Mouse (Mus musculus) neural tube, embryonic 11.5 days (tissue): ENCODE measurements around the gene Tspoap1. TPM values are rescaled to one million over a fixed set of nuclear protein-coding genes. Genes with fewer than 3 reads are reported as not detected.

Source experiments
- ATAC-seq: fragments of 200-750 bp; cut with Nextera tagmentation; 2 replicates; pipeline ENCODE4 v1.8.0; 2017; ENCODE audit warnings: moderate number of reproducible peaks, mild to moderate bottlenecking, moderate TSS enrichment, moderate library complexity; ENCODE audit not compliant: insufficient read depth, low FRiP score, low TSS enrichment
- DNase-seq: peaks from one replicate; pipeline ENCODE4 v3.0.0-alpha.2; 2015; ENCODE audit warnings: low spot score
- H3K27ac ChIP-seq: fragments of 300-500 bp; sonication (generic); 2 replicates; pipeline ENCODE4 v1.5.1; 2014; ENCODE audit warnings: low read depth, mild to moderate bottlenecking, low read length
- H3K27me3 ChIP-seq: fragments of 300-500 bp; sonication (generic); 2 replicates; pipeline ENCODE4 v1.6.1; 2014; ENCODE audit warnings: mild to moderate bottlenecking, low read length, mixed read lengths; ENCODE audit not compliant: control insufficient read depth, insufficient read depth
- H3K36me3 ChIP-seq: fragments of 300-500 bp; sonication (generic); 2 replicates; pipeline ENCODE4 v1.6.1; 2014; ENCODE audit warnings: mild to moderate bottlenecking, low read length, moderate library complexity, mixed read lengths; ENCODE audit not compliant: control insufficient read depth, insufficient read depth
- H3K4me1 ChIP-seq: fragments of 300-500 bp; sonication (generic); 2 replicates; pipeline ENCODE4 v1.6.1; 2014; ENCODE audit warnings: low read length, mixed read lengths; ENCODE audit not compliant: control insufficient read depth, insufficient read depth
- H3K4me2 ChIP-seq: fragments of 300-500 bp; sonication (generic); 2 replicates; pipeline ENCODE4 v1.6.1; 2014; ENCODE audit warnings: low read depth, mild to moderate bottlenecking, moderate library complexity
- H3K4me3 ChIP-seq: fragments of 300-500 bp; sonication (generic); 2 replicates; pipeline ENCODE4 v1.5.1; 2014; ENCODE audit warnings: low read depth, low read length
- H3K9ac ChIP-seq: fragments of 300-500 bp; sonication (generic); 2 replicates; pipeline ENCODE4 v1.6.1; 2014; ENCODE audit warnings: mild to moderate bottlenecking, low read length
- H3K9me3 ChIP-seq: fragments of 300-500 bp; sonication (generic); 2 replicates; pipeline ENCODE4 v1.6.1; 2016; ENCODE audit warnings: low read length; ENCODE audit not compliant: control insufficient read depth
- WGBS: fragments of 180-500 bp; shearing (Covaris S2); extraction: QIAGEN DNeasy Blood & Tissue Kit; methylation state at CpG from one replicate; pipeline ENCODE4 v1.1.7; 2014; 5-methylcytosine and 5-hydroxymethylcytosine counted together
- polyA plus RNA-seq: library from polyadenylated mRNA; unstranded; fragments of >200 nt; fragmentation: Nextera tagmentation; extraction: Ambion mirVana; gene quantifications from 2 replicates; pipeline ENCODE4 v1.2.1, GENCODE M21; 2014

Gene Tspoap1
- polyA plus RNA-seq, 1 experiment from 2014 or later: 5.4 TPM

DNA sequence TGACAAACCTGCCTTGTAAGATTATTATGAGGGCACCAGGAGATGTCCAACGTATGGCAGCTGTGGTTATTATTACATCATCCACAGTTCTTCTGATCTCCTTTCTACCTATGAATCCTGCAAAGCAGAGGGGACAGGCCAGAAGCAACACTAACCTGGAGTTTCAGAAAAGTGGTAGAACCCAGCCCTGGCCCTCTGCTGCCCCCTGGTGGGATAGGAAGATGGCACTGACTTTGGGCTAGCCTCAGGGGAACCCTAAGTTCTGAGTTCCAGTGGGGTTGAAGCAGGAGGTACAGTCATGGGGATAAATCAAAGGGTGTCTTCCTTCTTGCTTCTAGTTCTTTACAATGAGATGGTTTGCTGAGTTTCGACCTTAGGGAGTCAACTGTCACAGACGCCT, 10.6 kb downstream of the Tspoap1 start:
- H3K36me3 ChIP-seq: no peaks in the 10 kb centered on the region
- no peak overlapping the region for H3K4me2 ChIP-seq
- DNase-seq (peak; percentile 62), ATAC-seq (no peak)
- no peak overlapping the region for H3K4me3 ChIP-seq
- no peaks in the 10 kb centered on the region for H3K9me3 ChIP-seq
- no peak overlapping the region for H3K9ac ChIP-seq
- 61% methylated on average over 3 of the region's 3 CpGs for WGBS
- H3K27me3 ChIP-seq: peaks cover 6% of the 10 kb centered on the region
- no peak overlapping the region for H3K27ac ChIP-seq
- H3K4me1 ChIP-seq: no peaks in the 10 kb centered on the region

DNA sequence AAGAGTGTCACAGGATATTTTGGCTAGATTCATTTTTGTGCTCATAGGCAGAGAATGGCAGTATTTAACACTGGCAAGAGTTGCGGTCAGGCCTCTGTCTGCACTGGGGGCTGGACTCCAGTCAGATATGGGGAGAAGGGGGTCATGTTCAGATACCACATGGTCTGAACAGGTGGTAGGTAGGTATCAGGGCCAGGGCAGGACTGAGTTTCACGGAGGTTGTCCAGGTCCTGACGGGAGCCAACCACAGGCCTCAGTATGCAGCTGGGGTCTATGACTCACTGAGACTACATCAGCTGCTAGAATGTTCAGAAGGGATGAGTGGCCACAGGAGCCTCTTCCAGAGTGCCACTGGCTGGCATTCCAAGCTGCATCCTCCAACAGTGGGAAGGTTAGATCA, 12.0 kb downstream of the Tspoap1 start:
- H3K4me3 ChIP-seq: no peak overlapping the region
- H3K36me3 ChIP-seq: no peaks in the 10 kb centered on the region
- ATAC-seq: no peak
- H3K27me3 ChIP-seq: no peaks in the 10 kb centered on the region
- H3K9me3 ChIP-seq: no peaks in the 10 kb centered on the region
- H3K9ac ChIP-seq: no peak overlapping the region
- no peak overlapping the region for H3K4me2 ChIP-seq
- no peak overlapping the region for H3K27ac ChIP-seq
- H3K4me1 ChIP-seq: no peaks in the 10 kb centered on the region
- 89% methylated on average over 3 of the region's 3 CpGs for WGBS
- DNase-seq: no peak

DNA sequence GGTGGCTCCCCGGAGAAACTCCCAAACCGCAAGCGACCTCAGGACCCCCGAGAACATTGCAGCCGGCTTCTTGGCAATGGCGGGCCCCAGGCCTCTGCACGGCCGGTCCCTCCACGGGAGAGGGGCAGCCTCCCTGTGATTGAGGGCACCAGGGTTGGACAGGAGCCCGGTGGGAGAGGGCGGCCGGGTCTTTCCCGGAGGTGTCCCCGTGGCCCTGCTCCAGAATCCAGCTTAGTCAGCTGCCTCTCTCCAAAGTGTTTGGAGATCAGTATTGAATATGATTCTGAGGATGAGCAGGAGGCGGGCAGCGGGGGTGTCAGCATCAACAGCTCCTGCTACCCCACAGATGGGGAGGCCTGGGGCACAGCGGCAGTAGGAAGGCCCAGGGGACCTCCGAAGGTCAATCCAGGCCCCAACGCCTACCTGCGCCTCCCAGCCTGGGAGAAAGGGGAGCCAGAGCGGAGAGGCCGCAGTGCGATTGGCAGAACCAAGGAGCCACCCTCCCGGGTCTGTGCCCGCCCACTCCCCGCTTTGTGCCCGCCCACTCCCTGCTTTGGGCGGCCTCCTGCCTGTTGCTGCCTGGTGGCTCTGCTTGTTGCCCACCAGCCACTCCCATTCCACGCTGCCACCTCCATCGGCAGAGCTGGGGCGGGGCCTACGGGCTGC, 17.9 kb downstream of the Tspoap1 start:
- H3K4me1 ChIP-seq: peaks cover 3% of the 10 kb centered on the region; the same call in 1 of the 2 replicates
- H3K9me3 ChIP-seq: no peaks in the 10 kb centered on the region
- H3K36me3 ChIP-seq: no peaks in the 10 kb centered on the region
- H3K4me3 ChIP-seq: peak overlapping the region; percentile 20
- peak overlapping the region; percentile 46 for H3K4me2 ChIP-seq
- DNase-seq (peak; percentile 75), ATAC-seq (peak; percentile 65; the same call in 1 of the 2 replicates)
- WGBS: 9% methylated on average over 30 of the region's 32 CpGs
- H3K27me3 ChIP-seq: peaks cover 2% of the 10 kb centered on the region; the same call in 1 of the 2 replicates
- peak overlapping the region; percentile 62 for H3K9ac ChIP-seq
- no peak overlapping the region for H3K27ac ChIP-seq

DNA sequence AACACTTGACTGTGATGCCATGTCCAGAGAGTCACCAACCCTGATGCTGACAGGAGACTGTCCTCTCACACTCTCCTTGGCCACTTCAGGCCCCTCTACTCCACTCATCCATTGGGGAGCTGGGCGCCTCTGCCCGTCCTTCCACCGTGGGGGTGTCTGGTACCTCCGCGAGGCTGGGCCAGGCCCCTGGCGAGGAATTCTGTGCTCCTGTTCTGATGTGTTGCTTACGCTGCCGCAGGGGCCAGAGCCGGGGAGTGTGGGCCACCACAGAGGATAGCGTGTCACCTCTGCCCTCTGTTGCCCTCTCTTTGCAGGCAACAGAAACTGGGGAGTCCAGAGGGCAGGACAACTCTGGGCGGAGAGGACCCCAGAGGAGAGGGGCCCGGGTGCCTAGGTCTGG, 18.6 kb downstream of the Tspoap1 start:
- H3K4me2 ChIP-seq: peak overlapping the region; percentile 46
- H3K4me3 ChIP-seq: no peak overlapping the region
- H3K9ac ChIP-seq: no peak overlapping the region; the same call in 1 of the 2 replicates
- H3K9me3 ChIP-seq: no peaks in the 10 kb centered on the region
- DNase-seq (no peak), ATAC-seq (no peak)
- 39% methylated on average over 12 of the region's 12 CpGs for WGBS
- no peak overlapping the region for H3K27ac ChIP-seq
- peaks cover 3% of the 10 kb centered on the region; the same call in 1 of the 2 replicates for H3K4me1 ChIP-seq
- no peaks in the 10 kb centered on the region for H3K36me3 ChIP-seq
- peaks cover 2% of the 10 kb centered on the region; the same call in 1 of the 2 replicates for H3K27me3 ChIP-seq

DNA sequence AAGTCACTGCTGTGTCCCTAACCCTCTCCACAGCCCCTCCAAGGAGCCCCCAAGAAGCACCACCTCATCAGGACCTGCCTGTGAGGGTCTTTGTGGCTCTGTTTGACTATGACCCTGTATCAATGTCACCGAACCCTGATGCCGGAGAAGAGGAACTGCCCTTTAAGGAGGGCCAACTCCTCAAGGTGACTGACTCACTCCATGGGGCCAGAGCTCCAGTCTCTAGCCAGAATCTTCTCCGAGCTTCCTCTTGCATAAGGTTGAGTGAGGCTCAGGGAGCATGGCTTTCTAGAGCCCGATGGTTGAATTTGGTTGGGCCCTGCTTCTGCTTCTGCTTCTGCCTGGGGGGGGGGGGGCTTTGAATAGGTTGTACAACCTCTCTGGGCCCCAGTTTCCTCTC, 19.1 kb downstream of the Tspoap1 start:
- no peak overlapping the region for H3K4me2 ChIP-seq
- H3K9ac ChIP-seq: no peak overlapping the region
- no peak overlapping the region for H3K27ac ChIP-seq
- peaks cover 2% of the 10 kb centered on the region; the same call in 1 of the 2 replicates for H3K27me3 ChIP-seq
- peaks cover 3% of the 10 kb centered on the region; the same call in 1 of the 2 replicates for H3K4me1 ChIP-seq
- 77% methylated on average over 4 of the region's 4 CpGs for WGBS
- DNase-seq: no peak
- no peak overlapping the region for H3K4me3 ChIP-seq
- no peaks in the 10 kb centered on the region for H3K9me3 ChIP-seq
- no peaks in the 10 kb centered on the region for H3K36me3 ChIP-seq
- ATAC-seq: no peak

DNA sequence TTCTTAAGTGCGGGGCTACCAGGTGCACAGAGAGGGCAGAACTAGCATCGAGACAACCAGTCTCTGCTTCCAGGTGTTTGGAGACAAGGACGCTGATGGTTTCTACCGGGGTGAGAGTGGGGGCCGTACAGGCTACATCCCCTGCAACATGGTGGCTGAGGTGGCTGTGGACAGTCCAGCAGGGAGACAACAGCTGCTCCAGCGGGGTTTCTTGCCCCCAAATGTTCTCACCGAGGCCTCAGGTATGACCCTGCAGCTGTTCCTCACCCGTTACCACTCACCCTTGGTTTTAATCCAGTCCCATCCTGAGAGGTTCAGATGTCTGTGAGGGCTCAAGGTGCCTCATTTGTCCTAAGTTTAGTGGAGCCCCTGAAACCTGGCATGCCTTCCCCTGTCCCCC, 19.8 kb downstream of the Tspoap1 start:
- Histone ChIP-seq H3K36me3 (no peaks in the 10 kb centered on the region), H3K4me1 (peaks cover 3% of the 10 kb centered on the region; the same call in 1 of the 2 replicates), H3K27ac (no peak overlapping the region), H3K27me3 (peaks cover 2% of the 10 kb centered on the region; the same call in 1 of the 2 replicates), H3K4me3 (no peak overlapping the region), H3K9ac (no peak overlapping the region), H3K4me2 (no peak overlapping the region), H3K9me3 (no peaks in the 10 kb centered on the region)
- 81% methylated on average over 8 of the region's 8 CpGs for WGBS
- ATAC-seq (no peak), DNase-seq (no peak)

DNA sequence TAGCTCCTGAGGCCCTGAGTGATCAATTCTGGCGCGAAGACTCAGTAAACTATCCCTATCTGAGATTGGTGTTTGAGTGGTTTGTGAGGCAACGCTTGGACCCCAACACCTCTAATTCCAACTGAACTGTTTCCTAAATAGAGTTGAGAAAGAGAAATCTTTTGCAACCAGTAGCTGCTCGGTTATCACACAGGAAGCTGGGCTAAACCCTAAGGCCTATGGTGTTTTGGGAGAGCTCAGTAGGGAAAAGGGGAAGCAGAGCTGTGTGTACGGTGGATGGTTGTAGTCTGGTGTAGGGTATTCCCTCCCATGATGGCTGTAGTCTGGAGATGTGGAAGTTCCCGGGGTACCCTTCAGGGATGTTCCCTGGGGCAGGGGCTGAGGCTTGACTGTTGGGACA, 29.7 kb downstream of the Tspoap1 start:
- ATAC-seq: no peak
- 92% methylated on average over 6 of the region's 6 CpGs for WGBS

DNA sequence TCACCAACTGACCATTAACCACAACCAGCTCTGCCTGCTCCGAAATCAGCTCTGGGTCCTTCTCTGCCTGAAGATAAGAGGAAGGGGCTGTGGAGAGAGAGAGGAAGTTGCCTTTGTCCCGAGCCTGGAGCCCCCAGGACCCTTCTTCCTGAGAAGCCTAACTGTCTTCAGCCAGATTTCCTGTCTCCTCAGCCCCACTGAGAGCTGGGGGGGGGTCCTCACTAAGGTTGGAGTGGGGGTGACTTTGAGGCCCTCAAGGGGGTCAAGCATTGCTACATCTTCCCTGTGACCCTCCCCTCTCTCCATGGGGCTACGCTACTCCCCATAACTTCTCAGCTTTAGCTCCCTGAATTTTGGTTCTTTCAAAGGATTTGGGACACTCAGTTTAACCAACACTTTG, 33.1 kb downstream of the Tspoap1 start, which contains the start of gene Mpo:
Gene Mpo, plus strand, starts transcription at position 122 of the 400 bp plus-strand sequence.
- Histone ChIP-seq H3K9me3 (no peaks in the 10 kb centered on the region), H3K27ac (no peak within 1 kb of the TSS), H3K4me2 (no peak within 1 kb of the TSS), H3K27me3 (no peaks in the 10 kb centered on the region), H3K9ac (no peak within 1 kb of the TSS), H3K36me3 (no peaks in the 10 kb centered on the region), H3K4me3 (no peak within 1 kb of the TSS), H3K4me1 (no peaks in the 10 kb centered on the region)
- no peak for ATAC-seq
- no peak for DNase-seq
- WGBS: 70% methylated on average over 3 of the region's 3 CpGs

More for the DNA sequence above, 29.7 kb downstream of the Tspoap1 start:
- Histone ChIP-seq H3K27me3 (no peaks in the 10 kb centered on the region), H3K9ac (no peak overlapping the region), H3K27ac (no peak overlapping the region), H3K9me3 (no peaks in the 10 kb centered on the region), H3K4me1 (no peaks in the 10 kb centered on the region), H3K4me2 (no peak overlapping the region), H3K4me3 (no peak overlapping the region), H3K36me3 (no peaks in the 10 kb centered on the region)
- no peak for DNase-seq

DNA sequence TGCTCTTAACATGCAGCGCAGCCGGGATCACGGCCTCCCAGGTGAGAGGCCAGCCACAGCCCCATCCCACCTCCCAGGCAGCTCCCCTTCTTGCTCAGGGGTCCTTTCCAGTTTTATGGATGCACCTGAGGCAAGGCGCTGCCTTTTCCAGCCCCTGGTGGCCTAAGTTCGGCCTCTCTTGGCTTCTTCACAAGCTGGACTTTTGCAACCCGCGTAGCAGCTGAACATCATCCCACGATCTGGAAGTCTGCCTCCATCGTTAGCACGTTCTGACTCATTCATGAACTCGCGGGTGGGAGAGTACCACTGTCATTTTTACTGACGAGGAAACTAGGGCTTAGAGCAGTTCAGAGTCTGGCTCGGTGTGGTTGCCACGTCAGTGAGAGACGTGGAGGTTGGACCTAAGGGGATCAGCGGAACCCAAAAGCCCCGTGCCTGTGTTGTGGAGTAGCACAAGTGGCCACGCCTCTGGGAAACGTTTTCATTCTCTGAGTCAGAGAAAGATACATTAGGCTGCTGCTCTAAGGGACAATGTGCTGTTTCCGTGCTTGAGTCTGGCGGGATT, 41.5 kb downstream of the Tspoap1 start:
- Histone ChIP-seq H3K9me3 (no peaks in the 10 kb centered on the region), H3K4me3 (no peak overlapping the region), H3K27me3 (no peaks in the 10 kb centered on the region), H3K4me2 (no peak overlapping the region), H3K9ac (no peak overlapping the region), H3K4me1 (no peaks in the 10 kb centered on the region), H3K27ac (no peak overlapping the region), H3K36me3 (no peaks in the 10 kb centered on the region)
- no peak for DNase-seq
- ATAC-seq: no peak
- 84% methylated on average over 22 of the region's 22 CpGs for WGBS
